Mouse (Mus musculus) activated CD4-positive, CD25-positive, alpha-beta regulatory T cell (primary cell): ENCODE data around the gene Topaz1. TPM values are rescaled to one million over a fixed set of nuclear protein-coding genes. Genes with fewer than 3 reads are reported as not detected.

Source experiments
- polyA plus RNA-seq, 2 experiments: library from polyadenylated mRNA; unstranded; fragments of 100-300 nt; shearing (Covaris generic); gene quantifications; one replicate each; pipeline ENCODE4 v1.2.1; 2017

Gene Topaz1
- under 1 TPM in 1 of 2 experiments, not detected in 1; 0.04 TPM for polyA plus RNA-seq

GRCm38 (mm10) chr9:122747060-122747459, at the start of gene Topaz1:
TSS of gene Topaz1 (plus strand) at chr9:122747346.

GRCm38 (mm10) chr9:122805053-122805844, 58.1 kb downstream of the Topaz1 start, which contains the start of gene Tcaim:
TSS of gene Tcaim (plus strand) at chr9:122805539.

GRCm38 (mm10) chr9:122843760-122844159, 96.6 kb downstream of the Topaz1 start, which contains the start of gene Gm35549:
TSS of gene Gm35549 (minus strand) at chr9:122844035.

Other genes with a start within 250 kb of the Topaz1 start
- 10 to 100 TPM; 11.4 to 12.7 TPM for gene Tcaim, start 58.2 kb downstream of the Topaz1 start, polyA plus RNA-seq
- gene Gm35549, start 96.7 kb downstream of the Topaz1 start, polyA plus RNA-seq = under 1 TPM; 0.66 TPM
- gene Zfp445, start 118.7 kb downstream of the Topaz1 start, polyA plus RNA-seq = 10 to 100 TPM; 40.2 to 48.0 TPM
- gene Zkscan7, start 138.3 kb downstream of the Topaz1 start, polyA plus RNA-seq = 1 to 10 TPM; 4.0 to 8.6 TPM
- not detected for gene Zfp105, start 175.7 kb downstream of the Topaz1 start, polyA plus RNA-seq
- gene 1110059G10Rik, start 203.7 kb downstream of the Topaz1 start, polyA plus RNA-seq = 10 to 100 TPM; 34.4 to 40.3 TPM
- gene Kif15, start 203.7 kb downstream of the Topaz1 start, polyA plus RNA-seq = 10 to 100 TPM in 1 of 2 experiments, 1 to 10 TPM in 1; 9.7 to 10.7 TPM